Mouse (Mus musculus): Measurements from ENCODE around the gene Iyd. TPM values are rescaled to one million over a fixed set of nuclear protein-coding genes. Genes with fewer than 3 reads are reported as not detected.

Iyd gene
- polyA plus RNA-seq, 2 experiments = 0.20 to 0.88 TPM

GRCm38 (mm10) chr10:3513947-3514346 lies 26.1 kb upstream of the Iyd start:
- Histone ChIP-seq H3K9ac (ENCODE audit: low read depth, low read length, severe bottlenecking) (no peak overlapping the region), H3K27me3 (ENCODE audit: control insufficient read depth, insufficient read depth, low read length) (no peaks in the 10 kb centered on the region), H3K9me3 (ENCODE audit: control insufficient read depth, low read length) (no peaks in the 10 kb centered on the region), H3K4me1 (ENCODE audit: control insufficient read depth, insufficient read depth, low read length) (no peaks in the 10 kb centered on the region), H3K36me3 (ENCODE audit: control insufficient read depth, insufficient read depth, low read length) (no peaks in the 10 kb centered on the region), H3K27ac (replicated peaks; ENCODE audit: low read depth, low read length) (no peak overlapping the region), H3K4me2 (replicated peaks; ENCODE audit: low read depth, low read length, severe bottlenecking) (no peak overlapping the region), H3K4me3 (replicated peaks; ENCODE audit: low read length) (no peak overlapping the region)
- TF ChIP-seq POLR2A (IDR thresholded peaks at IDR 0.05; ENCODE audit: borderline replicate concordance, extremely low read depth, insufficient read depth, insufficient read length) = no peak
- 77% methylated on average over 6 of the region's 6 CpGs for WGBS
- no peak for DNase-seq (ENCODE audit: low spot score)
- ATAC-seq (ENCODE audit: low FRiP score, low read depth) = no peak

- Histone ChIP-seq H3K4me2 (replicated peaks; ENCODE audit: low read depth, low read length, severe bottlenecking) (no peak overlapping the region), H3K27ac (replicated peaks; ENCODE audit: low read depth, low read length) (no peak overlapping the region), H3K4me3 (replicated peaks; ENCODE audit: low read length) (no peak overlapping the region), H3K9me3 (ENCODE audit: control insufficient read depth, low read length) (no peaks in the 10 kb centered on the region), H3K36me3 (ENCODE audit: control insufficient read depth, insufficient read depth, low read length) (no peaks in the 10 kb centered on the region), H3K27me3 (ENCODE audit: control insufficient read depth, insufficient read depth, low read length) (no peaks in the 10 kb centered on the region), H3K4me1 (ENCODE audit: control insufficient read depth, insufficient read depth, low read length) (no peaks in the 10 kb centered on the region), H3K9ac (ENCODE audit: low read depth, low read length, severe bottlenecking) (no peak overlapping the region)
- DNase-seq (ENCODE audit: low spot score) = no peak
- no peak for ATAC-seq (ENCODE audit: low FRiP score, low read depth)
- 100% methylated on average over 1 of the region's 1 CpGs for WGBS
- TF ChIP-seq POLR2A (IDR thresholded peaks at IDR 0.05; ENCODE audit: borderline replicate concordance, extremely low read depth, insufficient read depth, insufficient read length) = no peak
Measured at GRCm38 (mm10) chr10:3514634-3515033, 25.4 kb upstream of the Iyd start.

- Histone ChIP-seq H3K4me1 (ENCODE audit: control insufficient read depth, insufficient read depth, low read length) (no peaks in the 10 kb centered on the region), H3K36me3 (ENCODE audit: control insufficient read depth, insufficient read depth, low read length) (no peaks in the 10 kb centered on the region), H3K27ac (replicated peaks; ENCODE audit: low read depth, low read length) (no peak overlapping the region), H3K4me2 (replicated peaks; ENCODE audit: low read depth, low read length, severe bottlenecking) (no peak overlapping the region), H3K27me3 (ENCODE audit: control insufficient read depth, insufficient read depth, low read length) (no peaks in the 10 kb centered on the region), H3K4me3 (replicated peaks; ENCODE audit: low read length) (no peak overlapping the region), H3K9me3 (ENCODE audit: control insufficient read depth, low read length) (no peaks in the 10 kb centered on the region), H3K9ac (ENCODE audit: low read depth, low read length, severe bottlenecking) (no peak overlapping the region)
- no peak for TF ChIP-seq POLR2A (IDR thresholded peaks at IDR 0.05; ENCODE audit: borderline replicate concordance, extremely low read depth, insufficient read depth, insufficient read length)
- WGBS = 81% methylated on average over 6 of the region's 6 CpGs
- no peak for DNase-seq (ENCODE audit: low spot score)
- no peak for ATAC-seq (ENCODE audit: low FRiP score, low read depth)
Measured at GRCm38 (mm10) chr10:3516442-3516841, 23.6 kb upstream of the Iyd start.

- no peak overlapping the region for H3K27ac ChIP-seq (replicated peaks; ENCODE audit: low read depth, low read length)
- DNase-seq (ENCODE audit: low spot score) = no peak
- no peaks in the 10 kb centered on the region for H3K36me3 ChIP-seq (ENCODE audit: control insufficient read depth, insufficient read depth, low read length)
- WGBS = 82% methylated on average over 6 of the region's 6 CpGs
- no peak for ATAC-seq (ENCODE audit: low FRiP score, low read depth)
- TF ChIP-seq POLR2A (IDR thresholded peaks at IDR 0.05; ENCODE audit: borderline replicate concordance, extremely low read depth, insufficient read depth, insufficient read length) = no peak
- no peak overlapping the region for H3K9ac ChIP-seq (ENCODE audit: low read depth, low read length, severe bottlenecking)
- H3K9me3 ChIP-seq (ENCODE audit: control insufficient read depth, low read length) = no peaks in the 10 kb centered on the region
- H3K27me3 ChIP-seq (ENCODE audit: control insufficient read depth, insufficient read depth, low read length) = no peaks in the 10 kb centered on the region
- H3K4me2 ChIP-seq (replicated peaks; ENCODE audit: low read depth, low read length, severe bottlenecking) = no peak overlapping the region
- no peak overlapping the region for H3K4me3 ChIP-seq (replicated peaks; ENCODE audit: low read length)
- H3K4me1 ChIP-seq (ENCODE audit: control insufficient read depth, insufficient read depth, low read length) = 0 out of 2 replicates have a peak, but pooled peaks cover 8% of the 10 kb centered on the region
Measured at GRCm38 (mm10) chr10:3523044-3523793, 16.8 kb upstream of the Iyd start.

- H3K4me1 ChIP-seq (ENCODE audit: control insufficient read depth, insufficient read depth, low read length) = 0 out of 2 replicates have a peak, but pooled peaks cover 8% of the 10 kb centered on the region
- no peaks in the 10 kb centered on the region for H3K36me3 ChIP-seq (ENCODE audit: control insufficient read depth, insufficient read depth, low read length)
- no peaks in the 10 kb centered on the region for H3K27me3 ChIP-seq (ENCODE audit: control insufficient read depth, insufficient read depth, low read length)
- no peak overlapping the region for H3K9ac ChIP-seq (ENCODE audit: low read depth, low read length, severe bottlenecking)
- no peak for TF ChIP-seq POLR2A (IDR thresholded peaks at IDR 0.05; ENCODE audit: borderline replicate concordance, extremely low read depth, insufficient read depth, insufficient read length)
- H3K27ac ChIP-seq (replicated peaks; ENCODE audit: low read depth, low read length) = no peak overlapping the region
- ATAC-seq (ENCODE audit: low FRiP score, low read depth) (no peak), DNase-seq (ENCODE audit: low spot score) (no peak)
- 69% methylated on average over 3 of the region's 3 CpGs for WGBS
- H3K4me3 ChIP-seq (replicated peaks; ENCODE audit: low read length) = no peak overlapping the region
- H3K4me2 ChIP-seq (replicated peaks; ENCODE audit: low read depth, low read length, severe bottlenecking) = no peak overlapping the region
- H3K9me3 ChIP-seq (ENCODE audit: control insufficient read depth, low read length) = no peaks in the 10 kb centered on the region
Measured at GRCm38 (mm10) chr10:3524513-3524912, 15.5 kb upstream of the Iyd start.

All from limb, embryonic 14.5 days (tissue).